Mouse (Mus musculus): ENCODE measurements around the gene Ndufaf2. TPM values are rescaled to one million over a fixed set of nuclear protein-coding genes. Genes with fewer than 3 reads are reported as not detected.

Ndufaf2 gene
- polyA plus RNA-seq, 1 experiment = 49.3 TPM

DNA sequence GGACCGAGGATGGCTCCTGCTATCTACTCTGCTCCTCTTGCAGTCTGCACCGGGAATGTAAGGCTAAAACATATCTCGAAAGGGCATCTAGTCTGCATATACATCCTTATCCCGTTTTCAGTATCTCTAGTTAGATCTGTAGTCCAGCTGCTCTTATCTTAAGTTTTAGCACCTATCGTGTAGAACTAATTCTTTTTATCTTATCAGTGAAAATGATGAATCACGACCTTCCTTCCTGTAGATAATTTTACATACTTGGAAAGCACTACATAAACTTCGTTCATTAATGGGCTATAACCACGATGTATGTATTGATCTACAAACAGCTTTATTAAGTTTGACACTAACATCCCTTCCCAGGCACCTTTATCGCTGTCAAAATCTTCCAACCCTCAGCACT lies 118.5 kb downstream of the Ndufaf2 start:
- Histone ChIP-seq H3K4me1 (ENCODE audit: control insufficient read depth, insufficient read depth, low read length) (no peaks in the 10 kb centered on the region), H3K4me3 (ENCODE audit: control insufficient read depth, low read depth, low read length) (no peak overlapping the region), H3K36me3 (ENCODE audit: control insufficient read depth, insufficient read depth, low read length) (no peaks in the 10 kb centered on the region), H3K27ac (ENCODE audit: control insufficient read depth, insufficient read depth, low read depth, low read length) (no peak overlapping the region), H3K27me3 (ENCODE audit: control insufficient read depth, insufficient read depth, low read length) (no peaks in the 10 kb centered on the region)
- no peak for TF ChIP-seq CTCF (IDR thresholded peaks at IDR 0.05; ENCODE audit: control insufficient read depth, insufficient read depth, insufficient replicate concordance, low read depth, low read length)
- no peak for TF ChIP-seq POLR2A (IDR thresholded peaks at IDR 0.05; ENCODE audit: control insufficient read depth, low read depth, low read length)

- H3K27ac ChIP-seq (ENCODE audit: control insufficient read depth, insufficient read depth, low read depth, low read length) = no peak overlapping the region
- no peaks in the 10 kb centered on the region for H3K27me3 ChIP-seq (ENCODE audit: control insufficient read depth, insufficient read depth, low read length)
- no peak overlapping the region for H3K4me3 ChIP-seq (ENCODE audit: control insufficient read depth, low read depth, low read length)
- H3K4me1 ChIP-seq (ENCODE audit: control insufficient read depth, insufficient read depth, low read length) = no peaks in the 10 kb centered on the region
- no peak for TF ChIP-seq CTCF (IDR thresholded peaks at IDR 0.05; ENCODE audit: control insufficient read depth, insufficient read depth, insufficient replicate concordance, low read depth, low read length)
- TF ChIP-seq POLR2A (IDR thresholded peaks at IDR 0.05; ENCODE audit: control insufficient read depth, low read depth, low read length) = no peak
- H3K36me3 ChIP-seq (ENCODE audit: control insufficient read depth, insufficient read depth, low read length) = no peaks in the 10 kb centered on the region
Measured at GRCm38 (mm10) chr13:108039375-108039774, 119.0 kb downstream of the Ndufaf2 start.

- no peaks in the 10 kb centered on the region for H3K36me3 ChIP-seq (ENCODE audit: control insufficient read depth, insufficient read depth, low read length)
- H3K27ac ChIP-seq (ENCODE audit: control insufficient read depth, insufficient read depth, low read depth, low read length) = no peak overlapping the region
- H3K4me1 ChIP-seq (ENCODE audit: control insufficient read depth, insufficient read depth, low read length) = no peaks in the 10 kb centered on the region
- no peaks in the 10 kb centered on the region for H3K27me3 ChIP-seq (ENCODE audit: control insufficient read depth, insufficient read depth, low read length)
- TF ChIP-seq CTCF (IDR thresholded peaks at IDR 0.05; ENCODE audit: control insufficient read depth, insufficient read depth, insufficient replicate concordance, low read depth, low read length) = no peak
- TF ChIP-seq POLR2A (IDR thresholded peaks at IDR 0.05; ENCODE audit: control insufficient read depth, low read depth, low read length) = no peak
- no peak overlapping the region for H3K4me3 ChIP-seq (ENCODE audit: control insufficient read depth, low read depth, low read length)
Measured at GRCm38 (mm10) chr13:108032789-108033188, 125.6 kb downstream of the Ndufaf2 start.

DNA sequence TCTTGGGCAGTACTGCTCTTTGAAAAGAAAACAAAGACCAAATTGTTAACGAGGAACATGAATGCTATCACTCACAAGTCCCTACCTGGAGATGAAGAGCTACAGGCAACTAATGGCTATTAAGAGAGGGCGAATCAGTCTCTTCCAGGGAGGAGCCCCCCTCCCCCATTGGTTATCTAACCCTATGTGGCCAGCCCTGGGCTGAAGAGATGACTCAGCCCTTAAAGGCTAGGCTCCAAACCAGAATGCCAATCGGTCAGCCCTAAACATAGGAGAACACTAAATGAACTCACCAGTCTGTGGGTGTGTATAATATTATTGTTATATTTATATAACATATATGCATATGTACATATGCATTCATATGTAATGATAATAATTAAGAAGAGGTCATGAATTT lies 132.6 kb downstream of the Ndufaf2 start:
- Histone ChIP-seq H3K27ac (ENCODE audit: control insufficient read depth, insufficient read depth, low read depth, low read length) (no peak overlapping the region), H3K4me3 (ENCODE audit: control insufficient read depth, low read depth, low read length) (no peak overlapping the region), H3K27me3 (ENCODE audit: control insufficient read depth, insufficient read depth, low read length) (no peaks in the 10 kb centered on the region), H3K4me1 (ENCODE audit: control insufficient read depth, insufficient read depth, low read length) (no peaks in the 10 kb centered on the region), H3K36me3 (ENCODE audit: control insufficient read depth, insufficient read depth, low read length) (no peaks in the 10 kb centered on the region)
- TF ChIP-seq CTCF (IDR thresholded peaks at IDR 0.05; ENCODE audit: control insufficient read depth, insufficient read depth, insufficient replicate concordance, low read depth, low read length) (no peak), POLR2A (IDR thresholded peaks at IDR 0.05; ENCODE audit: control insufficient read depth, low read depth, low read length) (no peak)

GRCm38 (mm10) chr13:108017349-108017748 lies 141.1 kb downstream of the Ndufaf2 start:
- no peak for TF ChIP-seq CTCF (IDR thresholded peaks at IDR 0.05; ENCODE audit: control insufficient read depth, insufficient read depth, insufficient replicate concordance, low read depth, low read length)
- no peak for TF ChIP-seq POLR2A (IDR thresholded peaks at IDR 0.05; ENCODE audit: control insufficient read depth, low read depth, low read length)
- Histone ChIP-seq H3K27ac (ENCODE audit: control insufficient read depth, insufficient read depth, low read depth, low read length) (no peak overlapping the region), H3K4me1 (ENCODE audit: control insufficient read depth, insufficient read depth, low read length) (no peaks in the 10 kb centered on the region), H3K27me3 (ENCODE audit: control insufficient read depth, insufficient read depth, low read length) (no peaks in the 10 kb centered on the region), H3K36me3 (ENCODE audit: control insufficient read depth, insufficient read depth, low read length) (no peaks in the 10 kb centered on the region), H3K4me3 (ENCODE audit: control insufficient read depth, low read depth, low read length) (no peak overlapping the region)

GRCm38 (mm10) chr13:108015166-108015565 lies 143.3 kb downstream of the Ndufaf2 start:
- H3K36me3 ChIP-seq (ENCODE audit: control insufficient read depth, insufficient read depth, low read length) = no peaks in the 10 kb centered on the region
- H3K27ac ChIP-seq (ENCODE audit: control insufficient read depth, insufficient read depth, low read depth, low read length) = no peak overlapping the region
- TF ChIP-seq POLR2A (IDR thresholded peaks at IDR 0.05; ENCODE audit: control insufficient read depth, low read depth, low read length) (no peak), CTCF (IDR thresholded peaks at IDR 0.05; ENCODE audit: control insufficient read depth, insufficient read depth, insufficient replicate concordance, low read depth, low read length) (no peak)
- no peaks in the 10 kb centered on the region for H3K4me1 ChIP-seq (ENCODE audit: control insufficient read depth, insufficient read depth, low read length)
- H3K27me3 ChIP-seq (ENCODE audit: control insufficient read depth, insufficient read depth, low read length) = no peaks in the 10 kb centered on the region
- H3K4me3 ChIP-seq (ENCODE audit: control insufficient read depth, low read depth, low read length) = no peak overlapping the region

GRCm38 (mm10) chr13:108013839-108014238 lies 144.6 kb downstream of the Ndufaf2 start:
- Histone ChIP-seq H3K36me3 (ENCODE audit: control insufficient read depth, insufficient read depth, low read length) (no peaks in the 10 kb centered on the region), H3K4me3 (ENCODE audit: control insufficient read depth, low read depth, low read length) (no peak overlapping the region), H3K27me3 (ENCODE audit: control insufficient read depth, insufficient read depth, low read length) (no peaks in the 10 kb centered on the region), H3K27ac (ENCODE audit: control insufficient read depth, insufficient read depth, low read depth, low read length) (no peak overlapping the region), H3K4me1 (ENCODE audit: control insufficient read depth, insufficient read depth, low read length) (no peaks in the 10 kb centered on the region)
- TF ChIP-seq CTCF (IDR thresholded peaks at IDR 0.05; ENCODE audit: control insufficient read depth, insufficient read depth, insufficient replicate concordance, low read depth, low read length) = no peak
- no peak for TF ChIP-seq POLR2A (IDR thresholded peaks at IDR 0.05; ENCODE audit: control insufficient read depth, low read depth, low read length)

DNA sequence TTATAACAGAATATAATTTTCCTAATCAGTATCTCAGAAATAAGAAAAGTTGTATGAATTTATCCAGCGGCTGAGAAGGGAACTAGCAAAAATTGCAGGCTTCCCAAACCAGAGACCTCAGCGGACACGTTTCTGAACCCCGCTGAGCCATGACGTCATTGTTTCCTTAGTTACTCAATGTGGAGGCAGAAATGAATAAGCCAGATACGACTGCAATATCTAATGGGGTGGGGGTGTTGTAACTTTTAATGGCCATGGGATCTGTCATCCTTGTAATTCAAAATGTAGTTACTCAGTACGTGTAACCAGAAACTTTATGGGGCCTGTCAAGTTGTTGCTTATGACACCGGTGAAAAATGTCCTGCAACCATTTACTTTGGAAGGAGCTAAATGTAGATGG lies 145.3 kb downstream of the Ndufaf2 start:
- H3K4me1 ChIP-seq (ENCODE audit: control insufficient read depth, insufficient read depth, low read length) = no peaks in the 10 kb centered on the region
- H3K4me3 ChIP-seq (ENCODE audit: control insufficient read depth, low read depth, low read length) = no peak overlapping the region
- TF ChIP-seq POLR2A (IDR thresholded peaks at IDR 0.05; ENCODE audit: control insufficient read depth, low read depth, low read length) (no peak), CTCF (IDR thresholded peaks at IDR 0.05; ENCODE audit: control insufficient read depth, insufficient read depth, insufficient replicate concordance, low read depth, low read length) (no peak)
- no peaks in the 10 kb centered on the region for H3K36me3 ChIP-seq (ENCODE audit: control insufficient read depth, insufficient read depth, low read length)
- H3K27ac ChIP-seq (ENCODE audit: control insufficient read depth, insufficient read depth, low read depth, low read length) = no peak overlapping the region
- no peaks in the 10 kb centered on the region for H3K27me3 ChIP-seq (ENCODE audit: control insufficient read depth, insufficient read depth, low read length)

Measured in testis, adult 2 months (tissue).